Mouse (Mus musculus): ENCODE measurements around the gene Gnl2. TPM values are rescaled to one million over a fixed set of nuclear protein-coding genes. Genes with fewer than 3 reads are reported as not detected.

Gnl2 gene
- total RNA-seq (2023), result 94.0 TPM

GRCm38 (mm10) chr4:125015806-125016635 lies at the start of gene Gnl2:
TSS of gene Gnl2 (plus strand) at chr4:125016585.

GRCm38 (mm10) chr4:124985671-124986602 lies 30.4 kb upstream of the Gnl2 start, which contains the start of gene Rspo1:
TSS of gene Rspo1 (plus strand) at chr4:124986430.

GRCm38 (mm10) chr4:125065517-125066307 lies 49.3 kb downstream of the Gnl2 start, which contains the start of gene Dnali1:
TSS of gene Dnali1 (minus strand) at chr4:125065703.

GRCm38 (mm10) chr4:125066490-125067370 lies 50.3 kb downstream of the Gnl2 start, which contains the start of gene Snip1:
TSS of gene Snip1 (plus strand) at chr4:125066672.

GRCm38 (mm10) chr4:125084403-125085345 lies 68.3 kb downstream of the Gnl2 start, which contains the start of gene Meaf6:
TSS of gene Meaf6 (plus strand) at chr4:125085134.

Other genes starting within 250 kb of the Gnl2 start
- 33.3 TPM for gene Mtf1, start 214.5 kb upstream of the Gnl2 start, total RNA-seq (2023)
- 127 TPM for gene Yrdc, start 165.9 kb upstream of the Gnl2 start, total RNA-seq (2023)
- 16.8 TPM for gene 1110065P20Rik, start 165.4 kb upstream of the Gnl2 start, total RNA-seq (2023)
- 2.7 TPM for gene Maneal, start 154.4 kb upstream of the Gnl2 start, total RNA-seq (2023)
- gene Epha10, start 135.7 kb upstream of the Gnl2 start, total RNA-seq (2023), result not detected
- gene 9930104L06Rik, start 79.5 kb upstream of the Gnl2 start, total RNA-seq (2023), result 16.2 TPM
- gene Cdca8, start 77.3 kb upstream of the Gnl2 start, total RNA-seq (2023), result 2.8 TPM
- gene Rspo1, start 30.2 kb upstream of the Gnl2 start, total RNA-seq (2023), result not detected
- gene Dnali1, start 49.1 kb downstream of the Gnl2 start, total RNA-seq (2023), result not detected
- 42.9 TPM for gene Snip1, start 50.1 kb downstream of the Gnl2 start, total RNA-seq (2023)
- gene Meaf6, start 68.5 kb downstream of the Gnl2 start, total RNA-seq (2023), result 48.4 TPM
- 194 TPM for gene Zc3h12a, start 111.3 kb downstream of the Gnl2 start, total RNA-seq (2023)